Mouse (Mus musculus) embryonic facial prominence, embryonic 13.5 days (tissue): ENCODE data around the gene Cst6. TPM values are rescaled to one million over a fixed set of nuclear protein-coding genes. Genes with fewer than 3 reads are reported as not detected.
"Not testable (repeated sequence)": the region's sequence is repeated elsewhere in the genome, so short reads cannot be mapped to it uniquely, and the experiment has no call there.

Source experiments
- ATAC-seq: fragments of 200-750 bp; cut with Nextera tagmentation; 2 replicates; pipeline ENCODE4 v1.8.0; 2017; ENCODE audit warnings: low read depth; ENCODE audit not compliant: insufficient number of reproducible peaks, insufficient read depth, low FRiP score, low TSS enrichment
- H3K27ac ChIP-seq: fragments of 300-500 bp; sonication (generic); 2 replicates; pipeline ENCODE4 v1.5.1; 2015; ENCODE audit warnings: moderate library complexity, mild to moderate bottlenecking, inconsistent platforms
- H3K27me3 ChIP-seq: fragments of 300-500 bp; sonication (generic); 2 replicates; pipeline ENCODE4 v1.6.1; 2015; ENCODE audit warnings: mild to moderate bottlenecking, inconsistent platforms
- H3K36me3 ChIP-seq: fragments of 300-500 bp; sonication (generic); 2 replicates; pipeline ENCODE4 v1.6.1; 2015; ENCODE audit warnings: mild to moderate bottlenecking, inconsistent platforms
- H3K4me1 ChIP-seq: fragments of 300-500 bp; sonication (generic); 2 replicates; pipeline ENCODE4 v1.6.1; 2015; ENCODE audit warnings: inconsistent platforms
- H3K4me2 ChIP-seq: fragments of 300-500 bp; sonication (generic); 2 replicates; pipeline ENCODE4 v1.6.1; 2015; ENCODE audit warnings: moderate library complexity, mild to moderate bottlenecking, inconsistent platforms
- H3K4me3 ChIP-seq: fragments of 300-500 bp; sonication (generic); 2 replicates; pipeline ENCODE4 v1.5.1; 2015; ENCODE audit warnings: mild to moderate bottlenecking, inconsistent platforms
- H3K9ac ChIP-seq: fragments of 300-500 bp; sonication (generic); 2 replicates; pipeline ENCODE4 v1.6.1; 2015; ENCODE audit warnings: mild to moderate bottlenecking, inconsistent platforms
- H3K9me3 ChIP-seq: fragments of 300-500 bp; sonication (generic); 2 replicates; pipeline ENCODE4 v1.6.1; 2016; ENCODE audit warnings: inconsistent platforms
- WGBS: fragments of 180-500 bp; shearing (Covaris S2); methylation state at CpG from one replicate; pipeline ENCODE4 v1.1.7; 2015; ENCODE audit warnings: mixed read lengths; 5-methylcytosine and 5-hydroxymethylcytosine counted together
- polyA plus RNA-seq: library from polyadenylated mRNA; unstranded; fragments of >200 nt; fragmentation: Nextera tagmentation; extraction: Ambion mirVana; gene quantifications from 2 replicates; pipeline ENCODE4 v1.2.1, GENCODE M21; 2015

The Cst6 gene
- 3.6 and 3.7 TPM in 2 replicates for polyA plus RNA-seq

DNA sequence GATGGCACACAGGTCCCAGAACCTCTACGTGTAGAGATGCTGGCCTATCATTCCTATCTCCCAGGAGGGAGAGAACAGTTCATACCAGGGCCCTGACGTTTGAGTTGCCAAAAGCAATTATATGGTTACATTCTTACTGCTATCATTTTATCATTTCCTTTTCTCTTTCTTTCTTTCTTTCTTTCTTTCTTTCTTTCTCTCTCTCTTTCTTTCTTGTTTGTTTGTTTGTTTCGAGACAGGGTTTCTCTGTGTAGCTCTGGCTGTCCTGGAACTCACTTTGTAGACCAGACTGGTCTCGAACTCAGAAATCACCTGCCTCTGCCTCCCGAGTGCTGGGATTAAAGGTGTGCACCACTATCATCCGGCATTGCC, at the start of gene Cst6:
Gene Cst6, minus strand, starts transcription at position 73 of the 372 bp plus-strand sequence.
- WGBS = 60% methylated on average over 6 of the region's 6 CpGs
- H3K4me3 ChIP-seq = peak within 1 kb of the TSS; percentile 39
- not testable (repeated sequence) for H3K9me3 ChIP-seq, H3K36me3 ChIP-seq, H3K4me1 ChIP-seq, H3K27ac ChIP-seq, ATAC-seq
- H3K27me3 ChIP-seq = peaks cover 12% of the 10 kb centered on the region
- H3K9ac ChIP-seq = peak within 1 kb of the TSS; percentile 69
- peak within 1 kb of the TSS; percentile 69 for H3K4me2 ChIP-seq

- Histone ChIP-seq H3K4me1 (peaks cover 4% of the 10 kb centered on the region), H3K4me3 (no peak overlapping the region), H3K36me3 (no peaks in the 10 kb centered on the region), H3K27ac (no peak overlapping the region), H3K9me3 (no peaks in the 10 kb centered on the region), H3K9ac (no peak overlapping the region), H3K27me3 (no peaks in the 10 kb centered on the region), H3K4me2 (no peak overlapping the region)
- 67% methylated on average over 4 of the region's 4 CpGs for WGBS
- ATAC-seq = no peak
These were observed 46.0 kb upstream of the Cst6 start for GRCm38 (mm10) chr19:5395371-5395770.

- no peaks in the 10 kb centered on the region for H3K9me3 ChIP-seq
- H3K4me1 ChIP-seq = peaks cover 16% of the 10 kb centered on the region
- H3K27me3 ChIP-seq = no peaks in the 10 kb centered on the region
- no peak overlapping the region for H3K9ac ChIP-seq
- no peak for ATAC-seq
- H3K36me3 ChIP-seq = no peaks in the 10 kb centered on the region
- H3K4me2 ChIP-seq = no peak overlapping the region
- 48% methylated on average over 10 of the region's 10 CpGs for WGBS
- H3K27ac ChIP-seq = no peak overlapping the region
- H3K4me3 ChIP-seq = no peak overlapping the region
These were observed 44.8 kb upstream of the Cst6 start for GRCm38 (mm10) chr19:5394168-5394567.

- H3K4me2 ChIP-seq = no peak overlapping the region
- no peak for ATAC-seq
- H3K4me3 ChIP-seq = no peak overlapping the region
- WGBS = 55% methylated on average over 4 of the region's 4 CpGs
- no peaks in the 10 kb centered on the region for H3K27me3 ChIP-seq
- H3K4me1 ChIP-seq = peaks cover 17% of the 10 kb centered on the region
- no peaks in the 10 kb centered on the region for H3K36me3 ChIP-seq
- H3K9ac ChIP-seq = no peak overlapping the region
- H3K9me3 ChIP-seq = no peaks in the 10 kb centered on the region
- no peak overlapping the region for H3K27ac ChIP-seq
These were observed 43.5 kb upstream of the Cst6 start for GRCm38 (mm10) chr19:5392892-5393291.

GRCm38 (mm10) chr19:5390416-5390815, 41.0 kb upstream of the Cst6 start:
- Histone ChIP-seq H3K27ac (0 out of 2 replicates have a peak overlapping the region, but pooled peaks have one; percentile 33), H3K4me2 (peak overlapping the region; percentile 92), H3K9ac (peak overlapping the region; percentile 96), H3K27me3 (no peaks in the 10 kb centered on the region), H3K4me1 (peaks cover 34% of the 10 kb centered on the region), H3K4me3 (peak overlapping the region; percentile 99), H3K9me3 (no peaks in the 10 kb centered on the region), H3K36me3 (peaks cover 12% of the 10 kb centered on the region)
- 77% methylated on average over 8 of the region's 8 CpGs for WGBS
- no peak for ATAC-seq

DNA sequence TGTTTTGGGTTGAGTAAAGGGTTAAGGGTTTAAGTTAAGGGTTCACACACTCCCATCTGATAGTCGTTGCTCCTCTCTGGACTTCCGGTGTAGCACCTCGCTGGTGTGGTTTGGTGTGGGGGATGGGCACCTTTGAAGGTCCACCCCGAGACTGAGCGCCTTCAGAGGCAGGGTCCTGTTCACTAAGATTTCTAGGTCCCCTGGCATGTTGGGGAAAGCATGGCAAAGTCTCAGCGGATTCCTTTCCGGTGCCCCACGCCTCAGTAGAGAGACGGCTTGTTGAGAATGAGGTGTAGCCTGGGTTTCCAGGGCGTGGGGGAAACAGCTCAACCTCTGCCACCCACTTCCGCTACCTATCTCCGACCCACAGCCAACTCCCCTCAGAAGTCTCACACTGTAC, 40.3 kb upstream of the Cst6 start:
- Histone ChIP-seq H3K27me3 (no peaks in the 10 kb centered on the region), H3K9me3 (no peaks in the 10 kb centered on the region), H3K36me3 (peaks cover 20% of the 10 kb centered on the region), H3K4me1 (peaks cover 34% of the 10 kb centered on the region), H3K9ac (peak overlapping the region; percentile 96), H3K4me2 (peak overlapping the region; percentile 92), H3K27ac (peak overlapping the region; percentile 33; the same call in 1 of the 2 replicates), H3K4me3 (peak overlapping the region; percentile 99)
- no peak for ATAC-seq
- 45% methylated on average over 12 of the region's 12 CpGs for WGBS

DNA sequence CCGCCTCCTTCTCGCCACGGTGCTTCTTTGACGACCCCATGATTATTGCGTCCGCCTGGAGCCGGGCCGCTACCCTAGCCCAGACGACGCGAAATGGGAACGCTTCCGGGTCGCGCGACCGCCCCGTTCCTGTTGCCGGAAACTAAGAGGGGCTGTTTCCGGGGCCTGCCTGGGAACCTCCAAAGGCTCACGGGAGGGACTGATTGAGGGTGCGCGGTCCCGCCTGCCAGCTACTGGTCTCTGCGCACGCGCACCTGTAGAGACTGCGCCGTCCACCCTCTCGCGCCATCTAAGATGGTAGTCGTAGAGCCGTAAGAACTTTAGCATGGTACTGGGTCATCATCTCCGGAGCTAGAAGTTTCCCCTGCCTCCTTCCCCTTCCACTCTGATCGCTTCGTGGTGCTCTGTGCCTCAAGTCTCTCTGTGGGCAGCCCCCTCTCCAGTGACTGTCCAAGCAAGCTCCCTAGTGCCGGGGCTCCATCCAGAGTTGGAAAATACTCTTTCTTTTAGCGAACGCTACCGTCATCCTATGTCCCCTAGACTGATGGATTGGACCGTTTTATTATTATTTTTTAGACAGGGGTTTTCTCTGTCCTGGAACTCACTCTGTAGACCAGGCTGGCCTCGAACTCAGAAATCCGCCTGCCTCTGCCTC, 39.3 kb upstream of the Cst6 start, which contains the start of gene Sart1:
Gene Sart1, minus strand, starts transcription at position 116 of the 655 bp plus-strand sequence.
- no peaks in the 10 kb centered on the region for H3K27me3 ChIP-seq
- H3K4me2 ChIP-seq = peak within 1 kb of the TSS; percentile 92
- H3K27ac ChIP-seq = peak within 1 kb of the TSS; percentile 82
- H3K4me1 ChIP-seq = peaks cover 34% of the 10 kb centered on the region
- WGBS = 2% methylated on average over 43 of the region's 43 CpGs
- H3K9me3 ChIP-seq = no peaks in the 10 kb centered on the region
- peak within 1 kb of the TSS; percentile 99 for H3K4me3 ChIP-seq
- H3K9ac ChIP-seq = peak within 1 kb of the TSS; percentile 96
- ATAC-seq = peak; percentile 92
- H3K36me3 ChIP-seq = peaks cover 29% of the 10 kb centered on the region

DNA sequence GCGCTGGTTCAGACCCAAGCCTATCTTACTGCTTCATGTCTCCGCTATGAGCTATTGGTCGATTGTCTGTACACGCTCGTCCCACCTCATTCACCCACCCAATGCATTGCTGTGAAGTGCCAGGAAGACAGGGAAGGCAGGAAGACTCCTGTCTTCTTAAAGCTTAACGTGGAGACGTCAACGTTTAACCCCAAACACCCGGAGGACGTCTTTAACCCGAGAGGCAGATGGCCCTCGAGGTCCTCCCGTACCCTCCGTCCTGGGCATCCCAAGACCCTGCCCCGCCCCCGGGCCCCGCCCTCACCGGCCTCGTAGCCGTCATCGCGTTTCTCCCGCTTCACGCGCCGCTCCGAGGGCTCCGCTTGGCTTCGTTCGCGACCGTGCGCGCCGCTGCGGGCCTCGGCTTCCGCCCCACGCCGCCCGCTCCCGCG, 38.7 kb upstream of the Cst6 start:
- H3K36me3 ChIP-seq = peaks cover 36% of the 10 kb centered on the region
- peaks cover 34% of the 10 kb centered on the region for H3K4me1 ChIP-seq
- no peaks in the 10 kb centered on the region for H3K9me3 ChIP-seq
- peak overlapping the region; percentile 82 for H3K27ac ChIP-seq
- ATAC-seq = no peak
- peak overlapping the region; percentile 92 for H3K4me2 ChIP-seq
- H3K27me3 ChIP-seq = no peaks in the 10 kb centered on the region
- H3K9ac ChIP-seq = peak overlapping the region; percentile 96
- under 1% methylated on average over 43 of the region's 43 CpGs for WGBS
- H3K4me3 ChIP-seq = peak overlapping the region; percentile 99

GRCm38 (mm10) chr19:5384715-5385114, 35.3 kb upstream of the Cst6 start:
- Histone ChIP-seq H3K4me1 (peaks cover 23% of the 10 kb centered on the region), H3K9ac (no peak overlapping the region), H3K27me3 (no peaks in the 10 kb centered on the region), H3K9me3 (no peaks in the 10 kb centered on the region), H3K4me3 (no peak overlapping the region), H3K27ac (no peak overlapping the region), H3K4me2 (no peak overlapping the region), H3K36me3 (peaks cover 69% of the 10 kb centered on the region)
- no peak for ATAC-seq
- WGBS = 88% methylated on average over 8 of the region's 8 CpGs

- 94% methylated on average over 12 of the region's 12 CpGs for WGBS
- no peak overlapping the region for H3K27ac ChIP-seq
These were observed 34.0 kb upstream of the Cst6 start for GRCm38 (mm10) chr19:5383326-5383725.

GRCm38 (mm10) chr19:5377446-5377845, 28.1 kb upstream of the Cst6 start:
- Histone ChIP-seq H3K4me1 (no peaks in the 10 kb centered on the region), H3K27ac (no peak overlapping the region), H3K27me3 (no peaks in the 10 kb centered on the region), H3K9me3 (no peaks in the 10 kb centered on the region), H3K4me2 (no peak overlapping the region), H3K4me3 (no peak overlapping the region), H3K36me3 (peaks cover 78% of the 10 kb centered on the region), H3K9ac (no peak overlapping the region)
- 89% methylated on average over 1 of the region's 1 CpGs for WGBS
- ATAC-seq = no peak

More at GRCm38 (mm10) chr19:5383326-5383725, 34.0 kb upstream of the Cst6 start:
- H3K27me3 ChIP-seq = no peaks in the 10 kb centered on the region
- no peak for ATAC-seq
- no peak overlapping the region for H3K9ac ChIP-seq
- no peak overlapping the region for H3K4me3 ChIP-seq
- H3K4me2 ChIP-seq = no peak overlapping the region
- H3K4me1 ChIP-seq = peaks cover 17% of the 10 kb centered on the region
- no peaks in the 10 kb centered on the region for H3K9me3 ChIP-seq
- peaks cover 83% of the 10 kb centered on the region for H3K36me3 ChIP-seq

- H3K4me2 ChIP-seq = no peak overlapping the region
- no peaks in the 10 kb centered on the region for H3K4me1 ChIP-seq
- no peak overlapping the region for H3K4me3 ChIP-seq
- peaks cover 76% of the 10 kb centered on the region for H3K36me3 ChIP-seq
- H3K27me3 ChIP-seq = no peaks in the 10 kb centered on the region
- WGBS = 78% methylated on average over 4 of the region's 4 CpGs
- H3K9ac ChIP-seq = no peak overlapping the region
- H3K27ac ChIP-seq = no peak overlapping the region
- no peak for ATAC-seq
- no peaks in the 10 kb centered on the region for H3K9me3 ChIP-seq
These were observed 25.4 kb upstream of the Cst6 start for GRCm38 (mm10) chr19:5374748-5375147.
